Mouse (Mus musculus) embryo, embryonic 9.5 days (tissue): ENCODE measurements around the gene Creg2.
"Not testable (repeated sequence)": the region's sequence is repeated elsewhere in the genome, so short reads cannot be mapped to it uniquely, and the experiment has no call there.

Experiments used
- DNase-seq: peaks from one replicate; pipeline ENCODE4 v3.0.0-alpha.2; 2017; ENCODE audit errors: extremely low spot score

Creg2 gene

GRCm38 (mm10) chr1:39651241-39651548 is at the start of gene Creg2:
Gene Creg2 (minus strand): TSS chr1:39651474.
- DNase-seq: no peak

GRCm38 (mm10) chr1:39700599-39701273 is 49.5 kb upstream of the Creg2 start:
- peak; percentile 54 for DNase-seq

GRCm38 (mm10) chr1:39698456-39698855 is 47.2 kb upstream of the Creg2 start:
- no peak for DNase-seq

- no peak for DNase-seq
These were observed 43.9 kb upstream of the Creg2 start for GRCm38 (mm10) chr1:39695198-39695597.

- DNase-seq: no peak
These were observed 43.5 kb upstream of the Creg2 start for GRCm38 (mm10) chr1:39694756-39695155.

- DNase-seq: no peak
These were observed 40.7 kb upstream of the Creg2 start for GRCm38 (mm10) chr1:39691974-39692373.

- DNase-seq: no peak
These were observed 39.8 kb upstream of the Creg2 start for GRCm38 (mm10) chr1:39691061-39691460.

- DNase-seq: no peak
These were observed 37.3 kb upstream of the Creg2 start for GRCm38 (mm10) chr1:39688573-39688972.

- no peak for DNase-seq
These were observed 36.0 kb upstream of the Creg2 start for GRCm38 (mm10) chr1:39687279-39687678.

- peak; percentile 62 for DNase-seq
These were observed 34.6 kb upstream of the Creg2 start for GRCm38 (mm10) chr1:39685841-39686240.

GRCm38 (mm10) chr1:39681638-39682037 is 30.4 kb upstream of the Creg2 start:
- no peak for DNase-seq

GRCm38 (mm10) chr1:39680546-39680945 is 29.3 kb upstream of the Creg2 start:
- no peak for DNase-seq

- DNase-seq: no peak
These were observed 27.6 kb upstream of the Creg2 start for GRCm38 (mm10) chr1:39678883-39679282.

GRCm38 (mm10) chr1:39676221-39676876 is 25.1 kb upstream of the Creg2 start:
- no peak for DNase-seq

GRCm38 (mm10) chr1:39672362-39673105 is 21.3 kb upstream of the Creg2 start:
- no peak for DNase-seq

GRCm38 (mm10) chr1:39670211-39670935 is 19.1 kb upstream of the Creg2 start:
- DNase-seq: no peak

GRCm38 (mm10) chr1:39666751-39667252 is 15.5 kb upstream of the Creg2 start:
- DNase-seq: no peak

- no peak for DNase-seq
These were observed 12.9 kb upstream of the Creg2 start for GRCm38 (mm10) chr1:39664039-39664625.

- no peak for DNase-seq
These were observed 11.8 kb upstream of the Creg2 start for GRCm38 (mm10) chr1:39663050-39663449.

GRCm38 (mm10) chr1:39656976-39657529 is 5.8 kb upstream of the Creg2 start:
- DNase-seq: no peak

- not testable (repeated sequence) for DNase-seq
These were observed 3.6 kb upstream of the Creg2 start for GRCm38 (mm10) chr1:39654901-39655300.
